In genomic region chr1:184298701-184299100, GRCm38 (mm10) we compare ENCODE assay signal across 14 mouse cellular contexts.
DNase-seq lines count a peak whose midpoint lies in the region.
"Had no signal": no experiment of that assay in that cellular context is flagged by ENCODE, and none has a peak within 500 bp of the region (broad histone marks: within the 10 kb centered on the region; RNA-seq: fewer than 3 reads in every experiment).

No protein-coding gene starts in this region.

- intact Hi-C loops in heart, postnatal 10 days (cut with DNase I) = no loop called here

- peak; percentile 81 for DNase-seq in heart, adult 11 months
- no peak for DNase-seq in heart, postnatal 10 days
- peak; percentile 78 for DNase-seq in skeletal muscle tissue, adult 2 months (ENCODE audit: low read depth, low spot score)
- no peak for DNase-seq in right cerebral cortex, postnatal 36 days (ENCODE audit: low spot score in 2 of 2)
- DNase-seq: adrenal gland, adult 2 months; adrenal gland, adult 8-10 months; adrenal gland, postnatal 10 days; adrenal gland, postnatal 14 days; adrenal gland, postnatal 25 days; adrenal gland, postnatal 36 days; B cell, adult 2 months; cerebellum, adult 11 months; cerebellum, adult 11-12 months; cerebellum, adult 18-20 months had no signal

Comparison
In these comparisons a context has a peak if more than half of its experiments do, and no peak if none do; other contexts are left out.
1. DNase-seq: peak in heart, adult 11 months (single experiment) and skeletal muscle tissue, adult 2 months (single experiment); none in heart, postnatal 10 days (0 of 2) and right cerebral cortex, postnatal 36 days (0 of 2).